Mouse (Mus musculus) heart, postnatal 0 days (tissue): ENCODE measurements around the gene Cyb561d2. TPM values are rescaled to one million over a fixed set of nuclear protein-coding genes. Genes with fewer than 3 reads are reported as not detected.
"Not testable (repeated sequence)": the region's sequence is repeated elsewhere in the genome, so short reads cannot be mapped to it uniquely, and the experiment has no call there.

ENCODE experiments used
- ATAC-seq: fragments of 200-750 bp; cut with Nextera tagmentation; 2 replicates; pipeline ENCODE4 v1.8.0; 2017; ENCODE audit warnings: low read depth, moderate number of reproducible peaks, moderate library complexity; ENCODE audit not compliant: insufficient read depth
- DNase-seq: peaks from one replicate; pipeline ENCODE4 v3.0.0-alpha.2; 2016; ENCODE audit warnings: low spot score
- H3K27ac ChIP-seq: fragments of 300-500 bp; sonication (generic); 2 replicates; pipeline ENCODE4 v1.5.1; 2014; ENCODE audit warnings: low read depth, mild to moderate bottlenecking
- H3K27me3 ChIP-seq: fragments of 300-500 bp; sonication (generic); 2 replicates; pipeline ENCODE4 v1.6.1; 2014; ENCODE audit warnings: low read length, mixed read lengths; ENCODE audit not compliant: control insufficient read depth, insufficient read depth
- H3K36me3 ChIP-seq: fragments of 300-500 bp; sonication (generic); replicated peaks from 2 replicates; pipeline ENCODE4 v1.6.1; 2014; ENCODE audit warnings: low read length, mixed read lengths; ENCODE audit not compliant: control insufficient read depth, insufficient read depth
- H3K4me1 ChIP-seq: fragments of 300-500 bp; sonication (generic); 2 replicates; pipeline ENCODE4 v1.6.1; 2014; ENCODE audit warnings: antibody characterized with exemption; ENCODE audit not compliant: control insufficient read depth, insufficient read depth
- H3K4me2 ChIP-seq: fragments of 300-500 bp; sonication (generic); 2 replicates; pipeline ENCODE4 v1.6.1; 2014; ENCODE audit warnings: low read depth, mild to moderate bottlenecking, low read length, moderate library complexity
- H3K4me3 ChIP-seq: fragments of 300-500 bp; sonication (generic); 2 replicates; pipeline ENCODE4 v1.5.1; 2014; ENCODE audit warnings: low read depth, low read length
- H3K9ac ChIP-seq: fragments of 300-500 bp; sonication (generic); replicated peaks from 2 replicates; pipeline ENCODE4 v1.6.1; 2014; ENCODE audit warnings: low read depth, low read length, mixed read lengths
- H3K9me3 ChIP-seq: fragments of 300-500 bp; sonication (generic); replicated peaks from 2 replicates; pipeline ENCODE4 v1.6.1; 2016; ENCODE audit warnings: low read length; ENCODE audit not compliant: control insufficient read depth
- CTCF ChIP-seq: IDR thresholded peaks from 2 replicates; pipeline ENCODE4 v1.5.1; 2016; ENCODE audit warnings: antibody characterized with exemption, control low read depth, low read depth
- EP300 ChIP-seq: IDR thresholded peaks from 2 replicates; pipeline ENCODE4 v1.6.1; 2016; ENCODE audit warnings: antibody characterized with exemption, low read depth
- WGBS: fragments of 180-500 bp; shearing (Covaris S2); extraction: QIAGEN DNeasy Blood & Tissue Kit; methylation state at CpG from one replicate; pipeline ENCODE4 v1.1.7; 2014; 5-methylcytosine and 5-hydroxymethylcytosine counted together
- polyA plus RNA-seq: library from polyadenylated mRNA; unstranded; fragments of >200 nt; fragmentation: Nextera tagmentation; extraction: Ambion mirVana; gene quantifications from 2 replicates; pipeline ENCODE4 v1.2.1, GENCODE M21; 2015
- total RNA-seq: library from RNA; depleted of rRNA; stranded (reverse); fragments of >200 nt; gene quantifications from 2 replicates; pipeline ENCODE4 v1.2.3, GENCODE M21; 2014; ENCODE audit warnings: low replicate concordance

Gene Cyb561d2
- total and polyA plus RNA-seq, 2 experiments from 2014 or later, result 13.4 to 14.3 TPM

GRCm38 (mm10) chr9:107576357-107577107, 34.5 kb upstream of the Cyb561d2 start, which contains the start of gene Hyal1:
Hyal1 (plus strand) TSS chr9:107576927.
- WGBS, result 26% methylated on average over 16 of the region's 16 CpGs
- TF ChIP-seq CTCF (no peak), EP300 (no peak)
- DNase-seq (peak; percentile 91), ATAC-seq (peak; percentile 70)
- no peaks in the 10 kb centered on the region for H3K27me3 ChIP-seq
- peak within 1 kb of the TSS; percentile 43; the same call in 1 of the 2 replicates for H3K9ac ChIP-seq
- peaks cover 24% of the 10 kb centered on the region for H3K36me3 ChIP-seq
- H3K9me3 ChIP-seq, result no peaks in the 10 kb centered on the region
- H3K4me1 ChIP-seq, result peaks cover 16% of the 10 kb centered on the region
- H3K4me2 ChIP-seq, result peak within 1 kb of the TSS; percentile 62
- peak within 1 kb of the TSS; percentile 71 for H3K27ac ChIP-seq
- H3K4me3 ChIP-seq, result peak within 1 kb of the TSS; percentile 36

- DNase-seq (no peak), ATAC-seq (no peak)
- peaks cover 17% of the 10 kb centered on the region for H3K4me1 ChIP-seq
Measured at GRCm38 (mm10) chr9:107575579-107576356, 33.8 kb upstream of the Cyb561d2 start.

GRCm38 (mm10) chr9:107573774-107574173, 31.8 kb upstream of the Cyb561d2 start:
- H3K27me3 ChIP-seq, H3K4me2 ChIP-seq, ATAC-seq, H3K9ac ChIP-seq, DNase-seq, H3K9me3 ChIP-seq, H3K4me3 ChIP-seq, H3K27ac ChIP-seq: not testable (repeated sequence)
- peaks cover 27% of the 10 kb centered on the region for H3K36me3 ChIP-seq
- WGBS, result 90% methylated on average over 6 of the region's 6 CpGs
- H3K4me1 ChIP-seq, result peaks cover 25% of the 10 kb centered on the region

More at GRCm38 (mm10) chr9:107575579-107576356, 33.8 kb upstream of the Cyb561d2 start:
- Histone ChIP-seq H3K9ac (no peak overlapping the region), H3K4me2 (no peak overlapping the region), H3K27me3 (no peaks in the 10 kb centered on the region), H3K36me3 (peaks cover 27% of the 10 kb centered on the region), H3K9me3 (no peaks in the 10 kb centered on the region), H3K4me3 (no peak overlapping the region), H3K27ac (peak overlapping the region; percentile 71)
- WGBS, result 73% methylated on average over 14 of the region's 14 CpGs
- TF ChIP-seq CTCF, result no peak
- TF ChIP-seq EP300, result no peak

- no peak for DNase-seq
- no peak overlapping the region for H3K4me2 ChIP-seq
- ATAC-seq, result no peak
- 85% methylated on average over 2 of the region's 2 CpGs for WGBS
- TF ChIP-seq CTCF (no peak), EP300 (no peak)
- no peak overlapping the region for H3K27ac ChIP-seq
- H3K9me3 ChIP-seq, result no peaks in the 10 kb centered on the region
- H3K9ac ChIP-seq, result no peak overlapping the region
- H3K36me3 ChIP-seq, result peaks cover 27% of the 10 kb centered on the region
- no peaks in the 10 kb centered on the region for H3K27me3 ChIP-seq
- no peak overlapping the region for H3K4me3 ChIP-seq
- peaks cover 29% of the 10 kb centered on the region for H3K4me1 ChIP-seq
Measured at GRCm38 (mm10) chr9:107572327-107572662, 30.3 kb upstream of the Cyb561d2 start.

GRCm38 (mm10) chr9:107571534-107572326, 29.7 kb upstream of the Cyb561d2 start:
- Histone ChIP-seq H3K4me3 (peak overlapping the region; percentile 76), H3K4me2 (peak overlapping the region; percentile 76), H3K27me3 (no peaks in the 10 kb centered on the region), H3K9ac (no peak overlapping the region; the same call in 1 of the 2 replicates), H3K4me1 (peaks cover 25% of the 10 kb centered on the region), H3K9me3 (no peaks in the 10 kb centered on the region), H3K36me3 (peaks cover 27% of the 10 kb centered on the region), H3K27ac (peak overlapping the region; percentile 56)
- ATAC-seq (no peak), DNase-seq (no peak)
- TF ChIP-seq CTCF, result no peak
- TF ChIP-seq EP300, result no peak
- 82% methylated on average over 22 of the region's 22 CpGs for WGBS
